Mouse (Mus musculus): ENCODE results near the gene Gpc1. TPM values are rescaled to one million over a fixed set of nuclear protein-coding genes. Genes with fewer than 3 reads are reported as not detected.

Gpc1 gene
- total and polyA plus RNA-seq, 2 experiments from 2014 or later, result 57.8 to 215 TPM

DNA sequence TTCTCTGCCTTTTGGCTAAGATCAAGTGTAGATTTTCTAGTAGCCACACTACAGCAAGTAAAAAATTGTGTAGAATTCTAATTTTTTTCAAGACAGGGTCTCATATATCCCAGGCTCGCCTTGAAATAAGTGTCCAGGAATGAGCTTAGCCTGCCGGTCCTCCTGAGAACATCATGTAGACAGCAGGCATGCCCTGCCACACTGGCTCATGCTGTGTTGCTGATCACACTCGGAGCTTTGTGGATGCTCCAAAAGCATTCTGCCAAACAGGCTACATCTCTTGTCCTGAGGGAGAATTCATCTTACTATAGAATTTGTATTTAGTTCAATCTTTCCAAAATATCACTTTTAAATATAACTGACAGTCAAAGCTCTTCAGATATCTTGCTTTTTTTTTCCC lies 61.3 kb downstream of the Gpc1 start:
- no peak overlapping the region for H3K9ac ChIP-seq (replicated peaks; ENCODE audit: low read length)
- H3K4me1 ChIP-seq (ENCODE audit: insufficient read depth, low read length), result no peaks in the 10 kb centered on the region
- no peak overlapping the region for H3K4me2 ChIP-seq (ENCODE audit: low read depth, low read length)
- H3K36me3 ChIP-seq (ENCODE audit: insufficient read depth, low read length), result no peaks in the 10 kb centered on the region
- no peak overlapping the region for H3K4me3 ChIP-seq (ENCODE audit: low read length)
- DNase-seq (ENCODE audit: low spot score) (no peak), ATAC-seq (no peak)
- WGBS, result 53% methylated on average over 3 of the region's 3 CpGs
- H3K27me3 ChIP-seq (ENCODE audit: insufficient read depth, low read length), result no peaks in the 10 kb centered on the region
- TF ChIP-seq CTCF (IDR thresholded peaks at IDR 0.05; ENCODE audit: low read depth), result no peak
- no peak overlapping the region for H3K27ac ChIP-seq
- no peaks in the 10 kb centered on the region for H3K9me3 ChIP-seq (ENCODE audit: low read length)

DNA sequence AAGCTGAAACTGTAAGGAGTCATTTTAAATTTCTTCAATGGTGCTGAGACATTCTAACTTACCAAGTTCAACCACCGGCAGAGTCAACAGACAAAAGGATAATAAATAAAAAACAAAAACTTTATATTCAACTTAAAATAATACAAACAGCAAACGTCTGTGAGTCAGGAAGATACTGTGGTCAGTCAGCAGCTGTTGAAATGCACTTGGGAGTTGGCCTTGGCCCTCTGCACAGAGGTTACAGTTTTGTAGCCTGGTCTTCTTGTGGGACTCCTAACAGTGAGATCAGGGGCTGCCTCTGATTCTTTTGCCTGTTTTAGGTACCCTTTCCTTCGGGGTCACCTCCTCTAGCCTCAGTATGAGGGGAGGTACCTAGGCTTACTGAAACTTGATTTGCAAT lies 62.5 kb downstream of the Gpc1 start:
- DNase-seq (ENCODE audit: low spot score), result no peak
- H3K4me1 ChIP-seq (ENCODE audit: insufficient read depth, low read length), result no peaks in the 10 kb centered on the region
- H3K27me3 ChIP-seq (ENCODE audit: insufficient read depth, low read length), result no peaks in the 10 kb centered on the region
- TF ChIP-seq CTCF (IDR thresholded peaks at IDR 0.05; ENCODE audit: low read depth), result no peak
- no peak for ATAC-seq
- WGBS, result 74% methylated on average over 3 of the region's 3 CpGs
- H3K27ac ChIP-seq, result no peak overlapping the region
- H3K4me3 ChIP-seq (ENCODE audit: low read length), result no peak overlapping the region
- H3K36me3 ChIP-seq (ENCODE audit: insufficient read depth, low read length), result no peaks in the 10 kb centered on the region
- no peaks in the 10 kb centered on the region for H3K9me3 ChIP-seq (ENCODE audit: low read length)
- H3K4me2 ChIP-seq (ENCODE audit: low read depth, low read length), result no peak overlapping the region
- no peak overlapping the region for H3K9ac ChIP-seq (replicated peaks; ENCODE audit: low read length)

DNA sequence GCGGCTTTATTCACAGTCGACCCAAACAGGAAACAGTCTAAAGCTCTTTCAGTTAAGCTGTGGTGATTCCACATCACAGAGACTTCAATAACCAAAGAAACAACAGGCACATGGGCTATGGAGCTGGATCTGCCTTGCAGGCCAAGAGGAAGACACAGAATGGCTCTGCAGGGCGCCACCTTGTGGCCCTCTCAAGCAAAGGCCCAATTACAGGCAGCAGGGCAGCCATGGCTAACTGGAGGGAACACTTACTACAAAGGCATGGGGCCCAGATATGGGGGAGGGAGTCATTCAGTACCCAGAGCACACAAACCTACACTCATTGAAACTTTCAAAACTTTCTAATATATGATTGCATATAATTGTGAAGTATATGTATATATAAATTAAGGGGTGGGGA lies 63.6 kb downstream of the Gpc1 start:
- Histone ChIP-seq H3K27ac (no peak overlapping the region), H3K9ac (replicated peaks; ENCODE audit: low read length) (no peak overlapping the region), H3K36me3 (ENCODE audit: insufficient read depth, low read length) (no peaks in the 10 kb centered on the region), H3K27me3 (ENCODE audit: insufficient read depth, low read length) (0 out of 2 replicates have a peak, but pooled peaks cover 2% of the 10 kb centered on the region), H3K4me2 (ENCODE audit: low read depth, low read length) (no peak overlapping the region), H3K4me3 (ENCODE audit: low read length) (no peak overlapping the region), H3K4me1 (ENCODE audit: insufficient read depth, low read length) (no peaks in the 10 kb centered on the region), H3K9me3 (ENCODE audit: low read length) (no peaks in the 10 kb centered on the region)
- ATAC-seq (peak; percentile 92), DNase-seq (ENCODE audit: low spot score) (peak; percentile 92)
- WGBS, result 15% methylated on average over 3 of the region's 3 CpGs
- TF ChIP-seq CTCF (IDR thresholded peaks at IDR 0.05; ENCODE audit: low read depth), result peak; percentile 97

DNA sequence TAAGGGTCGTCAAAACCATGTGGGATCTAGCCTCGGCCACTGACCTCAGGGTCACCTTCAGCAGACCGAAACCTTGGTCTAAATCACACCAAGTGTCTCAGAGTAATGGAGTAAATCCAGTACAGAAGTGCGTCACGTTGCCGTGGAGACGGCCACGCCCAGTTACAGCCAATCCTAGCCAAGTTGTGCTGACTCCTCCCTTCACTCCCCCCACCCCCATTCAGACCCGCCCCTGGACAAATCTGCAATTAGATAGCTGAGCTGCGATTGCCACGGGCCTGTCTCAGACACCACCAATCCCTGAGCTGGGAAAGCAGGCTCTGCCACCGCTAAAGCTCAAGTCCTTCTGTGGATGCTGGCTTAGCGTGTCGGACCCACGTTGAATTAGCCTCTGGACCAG lies 71.3 kb downstream of the Gpc1 start, which contains the start of gene Ankmy1:
Gene Ankmy1 (minus strand): TSS at position 121 of the 400 bp plus-strand sequence.
- Histone ChIP-seq H3K4me2 (ENCODE audit: low read depth, low read length) (peak within 1 kb of the TSS; percentile 52), H3K27me3 (ENCODE audit: insufficient read depth, low read length) (0 out of 2 replicates have a peak, but pooled peaks cover 3% of the 10 kb centered on the region), H3K9me3 (ENCODE audit: low read length) (no peaks in the 10 kb centered on the region), H3K4me3 (ENCODE audit: low read length) (peak within 1 kb of the TSS; percentile 14; the same call in 1 of the 2 replicates), H3K36me3 (ENCODE audit: insufficient read depth, low read length) (no peaks in the 10 kb centered on the region), H3K4me1 (ENCODE audit: insufficient read depth, low read length) (peaks cover 4% of the 10 kb centered on the region; the same call in 1 of the 2 replicates), H3K9ac (replicated peaks; ENCODE audit: low read length) (no peak within 1 kb of the TSS), H3K27ac (no peak within 1 kb of the TSS)
- WGBS, result 1% methylated on average over 15 of the region's 15 CpGs
- DNase-seq (ENCODE audit: low spot score) (peak; percentile 81), ATAC-seq (peak; percentile 58)
- TF ChIP-seq CTCF (IDR thresholded peaks at IDR 0.05; ENCODE audit: low read depth), result no peak

DNA sequence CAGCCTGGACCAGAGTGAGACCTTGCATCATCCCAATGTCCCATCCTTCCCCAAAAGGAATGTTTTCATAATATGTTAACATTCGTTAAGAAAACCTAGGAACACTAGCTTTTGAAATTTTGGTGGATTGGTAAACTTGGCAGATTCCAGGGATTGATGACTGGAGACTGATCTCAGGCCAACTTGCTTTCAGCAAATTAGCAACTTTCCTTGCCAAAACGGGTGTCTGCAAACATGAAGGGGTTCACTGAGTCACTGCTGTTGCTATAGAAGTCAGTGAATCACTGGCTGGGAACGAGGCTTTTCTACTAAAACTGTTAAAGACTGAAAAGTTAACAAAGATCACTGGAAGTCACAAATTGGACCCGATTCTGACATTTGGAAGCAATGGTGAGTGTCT lies 72.2 kb downstream of the Gpc1 start:
- H3K27me3 ChIP-seq (ENCODE audit: insufficient read depth, low read length), result 0 out of 2 replicates have a peak, but pooled peaks cover 3% of the 10 kb centered on the region
- no peak for TF ChIP-seq CTCF (IDR thresholded peaks at IDR 0.05; ENCODE audit: low read depth)
- H3K9ac ChIP-seq (replicated peaks; ENCODE audit: low read length), result no peak overlapping the region
- no peaks in the 10 kb centered on the region for H3K9me3 ChIP-seq (ENCODE audit: low read length)
- no peak overlapping the region for H3K4me3 ChIP-seq (ENCODE audit: low read length)
- ATAC-seq (no peak), DNase-seq (ENCODE audit: low spot score) (peak; percentile 55)
- H3K36me3 ChIP-seq (ENCODE audit: insufficient read depth, low read length), result no peaks in the 10 kb centered on the region
- WGBS, result 55% methylated on average over 4 of the region's 4 CpGs
- H3K4me1 ChIP-seq (ENCODE audit: insufficient read depth, low read length), result peaks cover 7% of the 10 kb centered on the region; the same call in 1 of the 2 replicates
- no peak overlapping the region for H3K4me2 ChIP-seq (ENCODE audit: low read depth, low read length)
- no peak overlapping the region for H3K27ac ChIP-seq

DNA sequence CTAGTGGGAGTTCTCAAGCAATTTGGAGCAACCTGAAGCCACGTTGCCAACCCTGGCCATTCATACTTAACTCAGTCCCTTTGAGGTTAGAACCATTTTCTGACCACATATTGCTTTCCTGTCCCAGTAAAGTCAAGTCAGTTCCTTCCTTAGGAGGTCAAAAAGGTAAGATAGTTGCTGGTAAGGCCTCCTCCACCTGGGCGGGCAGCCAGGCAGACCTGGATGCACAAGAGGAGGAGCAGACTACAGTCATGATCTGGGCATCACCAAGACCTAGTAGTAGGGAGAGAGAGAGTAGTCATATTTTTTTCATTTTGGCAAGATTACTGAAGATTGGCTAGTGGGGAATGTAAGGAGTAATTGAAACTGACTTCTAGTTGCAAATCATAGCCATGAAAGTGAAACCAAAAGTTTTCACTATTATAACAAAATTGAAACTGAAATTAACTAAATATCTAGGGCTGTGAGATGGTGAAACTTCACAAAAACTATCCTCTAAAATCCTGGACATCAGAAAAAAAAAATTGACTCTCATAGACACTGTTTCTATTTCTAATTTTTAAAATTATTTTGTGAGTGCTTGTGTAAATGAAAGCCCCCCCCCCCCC lies 74.4 kb downstream of the Gpc1 start:
- WGBS, result 97% methylated on average over 2 of the region's 2 CpGs
- no peak for TF ChIP-seq CTCF (IDR thresholded peaks at IDR 0.05; ENCODE audit: low read depth)

More for the DNA sequence above, 74.4 kb downstream of the Gpc1 start:
- Histone ChIP-seq H3K27ac (no peak overlapping the region), H3K4me1 (ENCODE audit: insufficient read depth, low read length) (peaks cover 21% of the 10 kb centered on the region; the same call in 1 of the 2 replicates), H3K4me3 (ENCODE audit: low read length) (no peak overlapping the region), H3K27me3 (ENCODE audit: insufficient read depth, low read length) (no peaks in the 10 kb centered on the region), H3K9me3 (ENCODE audit: low read length) (no peaks in the 10 kb centered on the region), H3K9ac (replicated peaks; ENCODE audit: low read length) (no peak overlapping the region), H3K4me2 (ENCODE audit: low read depth, low read length) (no peak overlapping the region), H3K36me3 (ENCODE audit: insufficient read depth, low read length) (no peaks in the 10 kb centered on the region)
- DNase-seq (ENCODE audit: low spot score) (no peak), ATAC-seq (no peak)
